In the genomic region with DNA sequence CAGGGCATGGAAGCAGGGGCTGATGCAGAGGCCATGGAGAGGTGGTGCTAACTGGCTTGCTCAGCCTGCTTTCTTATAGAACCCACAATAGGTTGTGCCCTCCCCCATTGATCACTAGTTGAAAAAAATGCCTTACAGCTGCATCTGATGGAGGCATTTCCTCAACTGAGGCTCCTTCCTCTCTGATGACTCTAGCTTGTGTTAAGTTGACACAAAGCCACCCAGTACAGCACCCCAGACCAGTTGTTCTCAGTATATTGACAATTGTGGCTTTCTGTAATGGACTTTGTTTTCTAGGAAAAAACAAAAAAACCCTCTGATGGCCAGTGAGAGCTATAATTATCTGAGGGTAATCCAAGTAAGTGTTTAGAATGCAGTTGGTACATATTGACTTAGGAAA, we compare ENCODE assay signal across 23 mouse cellular contexts.
A peak's percentile ranks its signal among the peaks of the same experiment; 100 is the strongest.
DNase-seq lines count a peak whose midpoint lies in the region; ATAC-seq and TF ChIP-seq lines count a peak whose summit lies in the region.
"Had no signal": no experiment of that assay in that cellular context is flagged by ENCODE, and none has a peak within 500 bp of the region (broad histone marks: within the 10 kb centered on the region; RNA-seq: fewer than 3 reads in every experiment).

No protein-coding gene starts in this region.

- no peak for TF ChIP-seq POLR2A in thymus, adult 2 months (IDR thresholded peaks at IDR 0.05; ENCODE audit: control insufficient read depth, extremely low read depth, insufficient read depth, low read length, poor library complexity)

- no peak for ATAC-seq in heart, embryonic 16.5 days (replicated peaks; ENCODE audit: extremely low read depth, insufficient read depth, low FRiP score)
- ATAC-seq in CD4-positive, CD25-positive, alpha-beta regulatory T cell, adult 4 months: peak; percentile 42
- ATAC-seq in limb, embryonic 15.5 days (ENCODE audit: insufficient number of reproducible peaks, low FRiP score, low TSS enrichment, low read depth): no peak
- ATAC-seq: forebrain, embryonic 13.5 days; hindbrain, embryonic 16.5 days; liver, postnatal 0 days had no signal

- no peak for TF ChIP-seq CTCF in thymus, adult 2 months (IDR thresholded peaks at IDR 0.05; ENCODE audit: borderline replicate concordance, control insufficient read depth, extremely low read depth, insufficient read depth, low read length, poor library complexity)

- DNase-seq in heart, adult 11 months: no peak
- DNase-seq in CD4-positive, CD25-positive, alpha-beta regulatory T cell, adult 2 months (ENCODE audit: low read depth, low spot score): peak; percentile 45
- no peak for DNase-seq in kidney, postnatal 14 days
- DNase-seq in thymus, adult 2 months: no peak
- no peak for DNase-seq in thymus, adult 18-20 months
- DNase-seq: adrenal gland, postnatal 25 days; cerebellum, adult 9-10 months; left cerebral cortex, postnatal 4 days; liver, postnatal 0 days; lung, postnatal 14 days; midbrain, embryonic 14.5 days; right cerebral cortex, adult 18-20 months; right cerebral cortex, postnatal 4 days had no signal

- H3K4me3 ChIP-seq in heart, embryonic 16.5 days (ENCODE audit: low read length): no peak overlapping the region
- no peak overlapping the region for H3K4me3 ChIP-seq in limb, embryonic 15.5 days
- no peak overlapping the region for H3K4me3 ChIP-seq in thymus, adult 2 months (ENCODE audit: control insufficient read depth, insufficient read depth, low read length)
- H3K4me3 ChIP-seq: erythroblast, embryonic 14.5 days; forebrain, embryonic 13.5 days; heart, embryonic 13.5 days; hindbrain, embryonic 10.5 days had no signal

- H3K9me3 ChIP-seq in heart, embryonic 16.5 days (replicated peaks; ENCODE audit: control insufficient read depth, low read length): no peaks in the 10 kb centered on the region
- H3K9me3 ChIP-seq in limb, embryonic 15.5 days: no peaks in the 10 kb centered on the region
- H3K9me3 ChIP-seq: forebrain, embryonic 13.5 days; heart, embryonic 13.5 days; hindbrain, embryonic 10.5 days had no signal

- no peak overlapping the region for H3K9ac ChIP-seq in heart, embryonic 16.5 days (ENCODE audit: low read length)
- no peak overlapping the region for H3K9ac ChIP-seq in limb, embryonic 15.5 days
- H3K9ac ChIP-seq: forebrain, embryonic 13.5 days; heart, embryonic 13.5 days; liver, postnatal 0 days had no signal

- peak overlapping the region; percentile 53 for H3K27ac ChIP-seq in heart, embryonic 16.5 days (ENCODE audit: low read length)
- peak overlapping the region; percentile 59; the same call in 1 of the 2 replicates for H3K27ac ChIP-seq in limb, embryonic 15.5 days
- H3K27ac ChIP-seq in thymus, adult 2 months (ENCODE audit: control insufficient read depth, insufficient read depth, low read length): no peak overlapping the region
- H3K27ac ChIP-seq: forebrain, embryonic 13.5 days; hindbrain, embryonic 10.5 days; kidney, postnatal 0 days had no signal

- H3K36me3 ChIP-seq in heart, embryonic 16.5 days (ENCODE audit: control insufficient read depth, insufficient read depth): 0 out of 2 replicates have a peak, but pooled peaks cover 2% of the 10 kb centered on the region
- H3K36me3 ChIP-seq in limb, embryonic 15.5 days: no peaks in the 10 kb centered on the region
- H3K36me3 ChIP-seq in thymus, adult 2 months (ENCODE audit: control insufficient read depth, insufficient read depth, low read length): 0 out of 2 replicates have a peak, but pooled peaks cover 9% of the 10 kb centered on the region
- H3K36me3 ChIP-seq: heart, embryonic 13.5 days; hindbrain, embryonic 10.5 days had no signal

- no peaks in the 10 kb centered on the region for H3K27me3 ChIP-seq in heart, embryonic 16.5 days (ENCODE audit: control insufficient read depth, insufficient read depth, low read length)
- no peaks in the 10 kb centered on the region for H3K27me3 ChIP-seq in limb, embryonic 15.5 days
- no peaks in the 10 kb centered on the region for H3K27me3 ChIP-seq in thymus, adult 2 months (ENCODE audit: control insufficient read depth, insufficient read depth, low read length)
- H3K27me3 ChIP-seq: forebrain, embryonic 13.5 days; heart, embryonic 13.5 days had no signal

- H3K4me2 ChIP-seq in heart, embryonic 16.5 days (ENCODE audit: low read depth, low read length): no peak overlapping the region
- H3K4me2 ChIP-seq in limb, embryonic 15.5 days: no peak overlapping the region
- H3K4me2 ChIP-seq: forebrain, embryonic 13.5 days; heart, embryonic 13.5 days; liver, embryonic 11.5 days had no signal

- peaks cover 15% of the 10 kb centered on the region for H3K4me1 ChIP-seq in heart, embryonic 16.5 days (ENCODE audit: control insufficient read depth, insufficient read depth, low read length)
- peaks cover 10% of the 10 kb centered on the region; the same call in 1 of the 2 replicates for H3K4me1 ChIP-seq in limb, embryonic 15.5 days
- peaks cover 5% of the 10 kb centered on the region for H3K4me1 ChIP-seq in thymus, adult 2 months (replicated peaks; ENCODE audit: control insufficient read depth, insufficient read depth, low read length)
